Mouse (Mus musculus) Patski (cell line): ENCODE measurements around the gene Sgpp2. TPM values are rescaled to one million over a fixed set of nuclear protein-coding genes. Genes with fewer than 3 reads are reported as not detected.

Source experiments
- ATAC-seq: fragments of 100-300 bp; one replicate; pipeline ENCODE4 v1.8.0; 2021
- CTCF ChIA-PET: fragments of 350-600 bp; sonication (Branson Sonifier 250); formaldehyde crosslinking; loops from one replicate; lab custom pipeline; 2022; ENCODE audit warnings: inconsistent platforms; lab: Charles Lee
- POLR2A ChIA-PET: fragments of 350-600 bp; sonication (Branson Sonifier 250); formaldehyde crosslinking; loops from one replicate; lab custom pipeline; 2022; ENCODE audit warnings: antibody characterized with exemption, inconsistent platforms; lab: Charles Lee
- DNase-seq: peaks from one replicate; pipeline ENCODE4 v3.0.0-alpha.2; 2011; ENCODE audit warnings: low read depth, low spot score
- H3K27me3 ChIP-seq: fragments of 371-371 bp; one replicate; pipeline ENCODE4 v1.5.1; 2021
- CTCF ChIP-seq: fragments of 100-300 bp; IDR thresholded peaks from one replicate; pipeline ENCODE4 v1.5.1; 2021
- in situ Hi-C: fragments of 300-500 bp; cut with MboI; formaldehyde crosslinking; loops from 3 replicates; pipeline ENCODE4 v1.11.1; 2018; ENCODE audit warnings: low pct_unique_long_range_greater_than_20kb, mixed read lengths
- polyA plus RNA-seq: library from polyadenylated mRNA; unstranded; gene quantifications from one replicate; pipeline ENCODE4 v1.2.3, GENCODE M21; 2021

The Sgpp2 gene
- polyA plus RNA-seq, 1 experiment from 2014 or later, result 0.09 TPM

DNA sequence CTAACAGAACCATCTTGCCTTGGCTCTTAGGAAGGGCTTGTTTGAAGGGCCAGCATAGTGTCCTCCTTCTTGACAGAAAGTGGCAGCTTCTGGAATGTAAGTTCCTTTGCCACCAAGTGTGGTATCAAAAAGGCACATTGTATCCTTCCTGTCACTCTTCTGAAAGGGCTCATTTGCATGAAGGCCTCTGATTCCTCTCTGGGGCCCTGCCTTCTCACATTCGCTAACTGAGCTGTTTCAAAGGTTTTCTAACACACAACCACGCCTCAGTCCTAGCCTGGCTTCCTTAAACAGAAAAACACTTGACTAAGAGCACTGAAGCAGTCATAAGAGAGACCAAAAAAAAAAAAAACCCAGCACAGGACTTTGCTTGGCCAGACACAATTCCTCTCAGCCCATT, 112.4 kb downstream of the Sgpp2 start:
- in situ Hi-C loops, result loop anchor here (5.0 kb wide), 1 partner anchor 440 kb away; no protein-coding TSS in a partner anchor
- H3K27me3 ChIP-seq, result no peaks in the 10 kb centered on the region
- DNase-seq, result no peak
- no peak for TF ChIP-seq CTCF
- ATAC-seq, result no peak
- POLR2A ChIA-PET, result interaction anchor here (0.6 kb wide), 1 partner anchor 371 kb away, joined by 3 read pairs; no protein-coding TSS in a partner anchor
- CTCF ChIA-PET, result no interaction called here

DNA sequence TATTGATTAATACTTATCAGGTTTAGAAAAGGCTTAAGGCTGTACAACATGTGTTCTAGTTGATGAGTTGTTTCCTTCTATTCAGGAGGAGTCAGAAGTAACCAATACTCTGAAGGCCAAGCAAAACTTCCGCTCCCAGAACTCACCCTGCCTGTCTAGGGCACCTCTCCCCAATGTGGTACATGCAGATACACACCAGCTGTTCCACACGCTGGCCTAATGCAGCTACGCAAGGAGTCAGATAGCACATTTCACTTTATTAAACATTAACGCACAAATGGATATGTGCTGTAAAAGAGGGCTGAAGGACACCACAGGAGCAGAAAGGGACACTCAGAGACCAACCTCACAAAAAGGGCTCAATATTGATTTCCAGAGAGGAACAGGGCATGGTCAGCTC, 114.7 kb downstream of the Sgpp2 start:
- H3K27me3 ChIP-seq, result no peaks in the 10 kb centered on the region
- no peak for ATAC-seq
- DNase-seq, result no peak
- no peak for TF ChIP-seq CTCF
- CTCF ChIA-PET, result interaction anchor here (1.8 kb wide), 1 partner anchor 10 kb away, joined by 6 read pairs; no protein-coding TSS in a partner anchor
- POLR2A ChIA-PET, result interaction anchor here (1.0 to 1.4 kb wide), 2 partner anchors 13 to 23 kb away, joined by 3 read pairs; no protein-coding TSS in a partner anchor
- in situ Hi-C loops, result loop anchor here (5.0 kb wide), 1 partner anchor 443 kb away; no protein-coding TSS in a partner anchor

DNA sequence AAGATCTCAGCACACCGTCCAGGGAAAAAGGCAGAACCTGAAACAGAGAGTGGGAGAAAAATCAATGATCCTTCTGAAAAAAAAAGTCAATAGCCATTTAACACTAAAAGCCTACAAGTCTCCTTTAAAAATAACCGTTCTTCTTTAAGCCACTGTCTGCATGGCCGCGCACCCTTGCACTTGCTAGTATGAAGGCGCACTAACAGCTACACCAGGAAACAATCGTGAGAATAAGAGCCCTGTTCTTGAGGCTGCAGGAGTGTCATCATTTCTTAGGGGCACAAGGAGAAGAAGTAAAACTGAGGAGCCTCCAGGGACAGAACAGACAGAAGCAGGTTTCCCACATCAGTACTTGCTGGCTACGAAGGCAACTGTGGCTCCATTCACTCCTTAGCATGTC, 115.2 kb downstream of the Sgpp2 start:
- POLR2A ChIA-PET, result interaction anchor here (1.0 to 1.4 kb wide), 2 partner anchors 12 to 23 kb away, joined by 3 read pairs; no protein-coding TSS in a partner anchor
- in situ Hi-C loops, result no loop called here

DNA sequence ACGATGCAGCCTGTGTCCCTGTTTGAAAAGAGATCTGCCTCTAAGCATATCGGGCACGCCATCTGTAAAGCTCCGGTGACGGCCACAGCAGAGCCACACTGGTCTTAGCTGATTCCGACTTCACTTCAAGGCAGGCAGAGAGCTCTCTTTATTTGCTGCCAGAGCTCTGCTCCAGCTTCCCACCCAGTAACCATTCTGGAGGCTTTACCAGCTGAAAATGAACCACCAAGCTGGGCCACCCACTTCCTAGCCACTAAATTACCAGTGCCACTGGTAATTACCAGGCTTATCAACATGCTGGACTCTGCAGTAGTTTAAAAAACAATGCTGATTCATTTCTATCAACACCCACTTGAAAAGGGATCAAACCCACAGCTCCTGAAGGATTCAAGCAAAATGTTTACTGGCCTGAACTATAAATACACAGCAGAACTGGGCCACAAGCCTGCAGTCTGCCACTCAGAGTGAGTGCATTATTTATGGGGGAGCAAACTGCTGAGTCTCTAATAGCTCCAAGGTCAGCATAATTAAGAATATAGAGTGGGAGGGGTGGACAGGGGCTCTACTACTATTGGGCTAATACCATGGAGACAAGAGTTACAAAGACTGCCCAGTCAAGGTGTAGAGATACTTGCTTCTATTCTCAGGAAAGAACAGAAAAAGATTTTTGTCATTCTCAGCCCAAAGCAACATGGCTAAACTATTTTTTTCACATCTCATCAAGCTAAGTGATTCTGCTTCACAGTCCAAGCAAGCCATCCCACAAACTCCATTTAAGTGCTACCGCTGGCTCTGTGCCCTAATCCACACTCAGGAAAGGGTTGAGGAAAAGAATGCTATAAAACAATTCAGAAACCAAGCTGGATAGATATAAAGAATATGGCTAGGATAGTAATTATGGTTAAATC, 115.9 kb downstream of the Sgpp2 start:
- in situ Hi-C loops, result no loop called here
- DNase-seq, result no peak
- ChIA-PET CTCF (interaction anchor here (1.8 kb wide), 1 partner anchor 11 kb away, joined by 6 read pairs; no protein-coding TSS in a partner anchor), POLR2A (interaction anchor here (1.0 to 1.4 kb wide), 2 partner anchors 12 to 22 kb away, joined by 3 read pairs; no protein-coding TSS in a partner anchor)
- no peaks in the 10 kb centered on the region for H3K27me3 ChIP-seq
- TF ChIP-seq CTCF, result no peak
- ATAC-seq, result no peak

More for the DNA sequence above, 115.2 kb downstream of the Sgpp2 start:
- DNase-seq (no peak), ATAC-seq (no peak)
- CTCF ChIA-PET, result interaction anchor here (1.8 kb wide), 1 partner anchor 11 kb away, joined by 6 read pairs; no protein-coding TSS in a partner anchor
- TF ChIP-seq CTCF, result no peak
- no peaks in the 10 kb centered on the region for H3K27me3 ChIP-seq

DNA sequence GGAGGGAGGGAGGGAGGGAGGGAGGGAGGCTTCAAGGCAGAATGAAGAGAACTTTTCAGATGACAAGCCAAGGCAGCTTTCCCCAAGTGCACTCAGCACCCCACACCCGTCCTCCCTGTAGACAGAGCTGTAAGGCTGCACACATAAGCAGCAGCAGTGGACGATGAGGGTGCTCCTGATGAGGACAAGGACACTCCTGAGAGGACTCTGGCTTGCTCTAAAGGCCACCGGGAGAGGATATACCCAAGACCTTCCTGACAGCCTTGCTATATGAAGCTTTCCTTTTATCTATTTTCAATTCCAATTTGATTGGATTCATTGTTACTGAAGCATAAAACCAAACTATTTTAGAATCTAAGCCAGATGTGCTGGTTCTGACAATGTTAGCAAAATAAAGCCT, 116.7 kb downstream of the Sgpp2 start:
- CTCF ChIA-PET, result no interaction called here
- no peaks in the 10 kb centered on the region for H3K27me3 ChIP-seq
- TF ChIP-seq CTCF, result no peak
- no peak for DNase-seq
- no peak for ATAC-seq
- in situ Hi-C loops, result no loop called here
- POLR2A ChIA-PET, result no interaction called here

DNA sequence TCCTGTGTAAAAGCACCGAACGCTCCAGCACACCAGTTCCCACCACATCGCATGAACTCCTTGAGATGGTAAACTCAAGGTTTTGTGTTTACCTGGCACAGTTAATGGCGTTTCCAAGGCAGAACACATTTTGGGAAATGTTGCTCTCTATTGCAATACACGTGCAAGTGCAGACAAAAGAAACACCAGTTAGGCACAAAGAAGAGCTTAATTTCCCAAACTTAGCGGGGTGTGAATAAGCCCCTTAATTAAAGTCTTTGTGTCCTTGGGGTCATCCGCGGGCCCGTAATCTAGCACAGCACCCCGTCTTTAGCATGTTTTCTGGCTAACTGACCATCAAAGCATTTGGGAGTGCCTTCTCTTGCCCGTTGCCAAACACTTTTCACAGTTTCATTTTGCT, 118.7 kb downstream of the Sgpp2 start:
- ATAC-seq, result no peak
- CTCF ChIA-PET, result no interaction called here
- POLR2A ChIA-PET, result no interaction called here
- no peak for TF ChIP-seq CTCF
- no peaks in the 10 kb centered on the region for H3K27me3 ChIP-seq
- DNase-seq, result no peak
- in situ Hi-C loops, result no loop called here

DNA sequence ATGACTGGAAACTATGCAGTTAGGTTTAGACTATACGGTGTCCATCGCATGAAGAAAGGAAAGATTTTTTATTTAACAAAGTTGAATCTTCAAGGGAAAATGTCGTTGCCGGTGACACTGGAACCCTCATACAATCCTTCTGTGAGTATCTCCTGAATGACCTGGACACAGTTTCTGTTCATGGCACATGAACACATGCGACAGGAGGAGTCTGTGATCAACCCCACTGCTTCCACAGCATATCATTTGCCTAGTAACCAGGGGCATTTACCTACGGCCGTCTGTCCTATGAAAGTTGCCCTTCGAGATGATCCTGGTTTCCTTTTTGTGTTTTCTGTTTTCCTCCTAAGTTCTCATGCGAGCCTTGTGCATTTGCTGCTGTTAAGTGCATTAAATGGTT, 123.3 kb downstream of the Sgpp2 start:
- in situ Hi-C loops, result no loop called here
- CTCF ChIA-PET, result no interaction called here
- TF ChIP-seq CTCF, result no peak
- H3K27me3 ChIP-seq, result no peaks in the 10 kb centered on the region
- POLR2A ChIA-PET, result no interaction called here
- ATAC-seq (no peak), DNase-seq (no peak)

DNA sequence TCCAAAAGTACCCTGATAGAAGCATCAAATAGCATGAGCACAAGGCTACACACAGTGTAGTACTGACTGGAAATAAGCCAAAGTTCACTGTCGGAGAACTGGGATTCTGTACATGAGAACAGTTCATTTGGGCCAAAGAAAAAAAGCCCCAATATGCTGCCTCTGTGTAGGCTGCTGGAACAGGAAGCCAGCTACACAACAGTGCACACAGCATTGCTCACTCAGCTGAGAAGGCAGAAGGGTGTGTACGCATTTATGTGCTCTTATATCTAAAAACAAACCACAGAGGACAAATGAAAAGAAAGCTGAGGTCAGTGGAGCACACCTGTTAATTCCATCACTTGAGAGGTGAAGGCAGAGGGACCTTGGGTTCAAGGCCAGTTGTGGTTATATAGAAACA, 125.8 kb downstream of the Sgpp2 start:
- POLR2A ChIA-PET, result no interaction called here

DNA sequence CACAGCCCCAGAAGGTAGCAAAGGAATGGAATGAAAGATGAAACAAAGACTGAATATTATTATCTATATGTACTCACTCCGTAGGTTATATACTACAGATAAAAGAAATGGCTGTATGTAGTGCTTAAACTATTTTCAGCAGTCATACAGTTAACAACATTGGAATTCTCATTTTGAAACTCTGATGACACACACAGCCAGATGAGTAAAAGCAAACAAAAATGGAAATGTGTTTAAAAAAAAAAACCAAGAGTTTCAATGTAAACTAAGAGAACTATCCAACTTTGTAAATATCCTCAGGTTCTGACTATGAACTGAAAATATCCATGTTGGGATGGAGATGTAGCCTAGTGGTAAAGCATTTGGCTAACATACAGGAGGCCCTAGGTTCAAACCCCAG, 126.3 kb downstream of the Sgpp2 start:
- H3K27me3 ChIP-seq, result no peaks in the 10 kb centered on the region

More for the DNA sequence above, 125.8 kb downstream of the Sgpp2 start:
- H3K27me3 ChIP-seq, result no peaks in the 10 kb centered on the region
- no peak for ATAC-seq
- in situ Hi-C loops, result no loop called here
- CTCF ChIA-PET, result no interaction called here
- no peak for TF ChIP-seq CTCF
- no peak for DNase-seq

DNA sequence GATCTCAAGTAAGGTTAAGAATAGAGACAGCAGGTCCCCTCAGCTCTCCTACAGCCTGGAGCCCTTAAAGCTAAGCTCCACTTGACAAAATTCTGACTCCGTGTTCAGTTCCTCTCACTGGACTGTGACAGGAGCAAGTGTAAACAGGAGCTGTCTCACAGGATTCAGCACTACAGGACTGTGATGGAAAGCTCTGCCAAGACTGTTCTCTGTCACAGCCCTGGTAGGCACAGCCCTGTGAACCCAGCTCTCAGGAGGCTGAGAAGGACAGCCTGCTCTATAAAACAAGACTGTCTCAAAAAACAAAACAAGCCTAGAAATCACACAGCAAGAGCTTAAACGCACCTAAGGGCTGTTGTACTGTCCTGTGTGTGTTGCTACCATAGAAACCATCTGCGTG, 127.0 kb downstream of the Sgpp2 start:
- no peak for DNase-seq
- ChIA-PET POLR2A (interaction anchor here (1.1 kb wide), 1 partner anchor 12 kb away, joined by 3 read pairs; no protein-coding TSS in a partner anchor), CTCF (no interaction called here)
- ATAC-seq, result no peak
- no peaks in the 10 kb centered on the region for H3K27me3 ChIP-seq
- no peak for TF ChIP-seq CTCF
- in situ Hi-C loops, result no loop called here

More for the DNA sequence above, 126.3 kb downstream of the Sgpp2 start:
- ATAC-seq (no peak), DNase-seq (no peak)
- CTCF ChIA-PET, result no interaction called here
- in situ Hi-C loops, result no loop called here
- no peak for TF ChIP-seq CTCF
- POLR2A ChIA-PET, result no interaction called here

DNA sequence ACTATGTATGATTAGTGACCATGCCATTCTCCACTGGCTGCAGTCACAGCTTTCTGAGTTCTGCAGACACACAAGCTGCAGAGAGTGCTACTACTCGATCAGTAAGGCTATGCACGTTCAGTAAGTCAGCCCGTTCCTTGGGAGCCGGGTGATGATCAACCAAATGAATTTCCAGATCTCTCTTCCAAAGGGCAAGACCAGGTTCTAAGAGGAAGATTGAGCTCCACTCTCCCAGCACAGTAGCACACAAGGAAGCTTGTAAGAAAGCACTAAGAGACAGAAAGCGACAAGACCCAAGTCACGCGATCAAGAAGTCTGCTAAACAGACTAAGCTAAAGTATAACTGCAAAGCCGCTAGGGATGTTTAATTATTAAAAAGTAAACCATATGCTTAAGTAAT, 130.6 kb downstream of the Sgpp2 start:
- no peak for DNase-seq

More for the DNA sequence above, 130.6 kb downstream of the Sgpp2 start:
- in situ Hi-C loops, result no loop called here
- ChIA-PET POLR2A (no interaction called here), CTCF (interaction anchor here (0.7 to 1.8 kb wide), 4 partner anchors 11 to 224 kb away, joined by 3 to 8 read pairs (median 4); no protein-coding TSS in a partner anchor)
- H3K27me3 ChIP-seq, result no peaks in the 10 kb centered on the region
- ATAC-seq, result no peak
- TF ChIP-seq CTCF, result no peak
